Mouse (Mus musculus) lung, postnatal 0 days (tissue): ENCODE data around the gene Mmp21.

Source experiments
- CTCF ChIP-seq: IDR thresholded peaks from 2 replicates; pipeline ENCODE4 v1.5.1; 2016; ENCODE audit warnings: antibody characterized with exemption, mild to moderate bottlenecking
- EP300 ChIP-seq: IDR thresholded peaks from 2 replicates; pipeline ENCODE4 v1.6.1; 2016; ENCODE audit warnings: antibody characterized with exemption, mild to moderate bottlenecking, control low read depth

GRCm38 (mm10) chr7:133727027-133727426 is 47.2 kb upstream of the Mmp21 start:
- TF ChIP-seq CTCF (no peak), EP300 (no peak)
